Mouse (Mus musculus) bone marrow macrophage, adult 2 months (primary cell): Measurements from ENCODE around the gene Tnf.

Experiments used
- CTCF ChIP-seq: IDR thresholded peaks from 2 replicates; pipeline ENCODE4 v1.5.1; 2012; ENCODE audit warnings: low read depth, mild to moderate bottlenecking, low read length, moderate library complexity
- POLR2A ChIP-seq: IDR thresholded peaks from 2 replicates; pipeline ENCODE4 v1.6.1; 2012; ENCODE audit warnings: mild to moderate bottlenecking, low read depth, low read length, borderline replicate concordance

GRCm38 (mm10) chr17:35222299-35222698 is 20.5 kb upstream of the Tnf start:
- TF ChIP-seq CTCF (no peak), POLR2A (no peak)
